Mouse (Mus musculus): Measurements from ENCODE around the gene Slc25a42. TPM values are rescaled to one million over a fixed set of nuclear protein-coding genes. Genes with fewer than 3 reads are reported as not detected.
"Not testable (repeated sequence)": the region's sequence is repeated elsewhere in the genome, so short reads cannot be mapped to it uniquely, and the experiment has no call there.

The Slc25a42 gene
- polyA plus RNA-seq, 1 experiment from 2014 or later, result 5.8 TPM

DNA sequence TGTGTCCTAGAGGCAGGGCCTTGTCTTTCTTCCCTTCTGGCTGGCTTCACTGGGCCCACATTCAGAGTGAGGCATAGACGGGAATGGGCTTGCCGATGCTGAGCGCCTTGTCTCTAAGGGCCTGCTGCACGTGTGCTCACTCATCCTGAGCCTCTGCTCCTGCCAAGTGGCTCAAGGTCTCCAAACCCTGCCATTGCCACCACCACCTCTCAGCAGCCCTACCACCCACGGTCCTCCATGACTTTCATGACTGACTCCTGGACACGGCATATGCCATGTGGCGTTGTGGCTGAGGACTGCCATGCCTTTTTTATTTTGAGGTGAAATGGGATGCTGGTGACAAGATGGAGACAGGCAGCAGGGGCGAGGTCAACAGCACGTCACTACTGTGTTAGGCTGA, 18.7 kb upstream of the Slc25a42 start:
- no peak for ATAC-seq (ENCODE audit: insufficient number of reproducible peaks, low FRiP score, low TSS enrichment, low read depth)
- Histone ChIP-seq H3K4me1 (peaks cover 14% of the 10 kb centered on the region), H3K9ac (no peak overlapping the region), H3K4me2 (no peak overlapping the region), H3K27me3 (no peaks in the 10 kb centered on the region), H3K27ac (no peak overlapping the region), H3K4me3 (no peak overlapping the region), H3K9me3 (no peaks in the 10 kb centered on the region), H3K36me3 (peaks cover 37% of the 10 kb centered on the region)
- WGBS, result 91% methylated on average over 9 of the region's 9 CpGs

DNA sequence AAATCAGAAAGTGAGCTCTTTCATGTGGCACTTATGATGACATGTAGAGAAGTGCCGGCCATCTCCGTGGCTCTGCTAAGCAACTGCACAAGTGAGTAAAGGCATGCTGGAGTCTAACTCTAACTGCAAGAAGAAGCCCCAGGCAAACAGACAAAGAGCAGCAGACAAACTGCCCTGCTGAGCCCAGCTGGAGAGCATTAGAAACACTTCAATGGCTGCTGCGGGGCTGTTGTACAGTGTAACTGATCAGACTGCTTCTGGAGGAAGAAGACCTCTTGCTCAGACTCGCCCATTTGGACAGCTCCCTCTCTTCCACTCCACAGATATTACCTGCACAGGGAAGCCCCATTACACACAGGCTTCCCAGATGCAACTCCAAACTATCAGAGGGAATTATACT, 15.9 kb upstream of the Slc25a42 start:
- no peak overlapping the region for H3K9ac ChIP-seq
- WGBS, result 66% methylated on average over 4 of the region's 4 CpGs
- no peak overlapping the region for H3K4me3 ChIP-seq
- H3K27ac ChIP-seq, result no peak overlapping the region
- no peaks in the 10 kb centered on the region; the same call in 1 of the 2 replicates for H3K4me1 ChIP-seq
- no peaks in the 10 kb centered on the region for H3K9me3 ChIP-seq
- ATAC-seq (ENCODE audit: insufficient number of reproducible peaks, low FRiP score, low TSS enrichment, low read depth), result no peak
- H3K36me3 ChIP-seq, result peaks cover 66% of the 10 kb centered on the region
- no peak overlapping the region for H3K4me2 ChIP-seq
- no peaks in the 10 kb centered on the region for H3K27me3 ChIP-seq

DNA sequence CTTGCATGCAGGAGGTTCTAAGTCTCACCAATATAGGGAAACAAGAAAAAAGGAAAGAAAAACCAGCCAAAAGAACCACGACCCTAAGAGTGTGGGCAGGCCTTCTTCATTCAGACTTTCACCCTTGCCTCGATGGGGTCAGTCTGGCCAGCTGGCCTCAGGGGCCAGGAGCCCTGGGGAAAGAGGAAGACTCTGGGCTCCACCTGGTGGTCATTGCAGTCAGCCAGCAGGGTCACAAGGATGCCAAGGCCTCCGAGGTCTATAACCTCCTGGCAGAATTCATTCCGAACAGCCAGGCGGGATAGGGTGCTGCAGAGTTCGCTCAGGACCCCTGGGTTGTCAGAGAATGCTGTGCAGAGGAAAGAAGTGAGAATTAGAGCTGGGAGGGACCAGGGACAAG, 11.2 kb upstream of the Slc25a42 start:
- no peak overlapping the region for H3K27ac ChIP-seq
- H3K36me3 ChIP-seq, result peaks cover 53% of the 10 kb centered on the region

DNA sequence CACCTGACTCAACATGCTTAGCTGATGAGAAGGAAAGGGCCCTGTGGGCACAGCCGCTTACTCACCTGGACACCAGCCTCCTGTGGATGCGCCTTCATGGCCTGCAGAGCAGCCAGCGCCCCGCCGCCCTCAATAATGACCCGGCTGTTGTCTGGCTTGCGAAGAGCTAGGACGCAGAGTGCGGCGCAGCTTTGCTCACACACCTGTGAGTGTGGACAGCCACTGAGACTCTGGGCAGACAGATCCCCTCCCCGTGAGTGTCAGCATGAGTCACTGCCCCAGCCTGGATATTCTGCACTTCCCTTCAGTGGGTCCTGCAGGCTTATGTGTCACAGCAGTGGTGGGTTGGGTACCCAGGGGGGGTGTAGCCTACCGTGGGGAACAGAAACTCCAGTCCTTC, 9.9 kb upstream of the Slc25a42 start:
- H3K27me3 ChIP-seq, result no peaks in the 10 kb centered on the region
- 91% methylated on average over 12 of the region's 12 CpGs for WGBS
- no peak overlapping the region for H3K4me3 ChIP-seq
- H3K9ac ChIP-seq, result no peak overlapping the region
- no peak overlapping the region for H3K4me2 ChIP-seq
- no peak for ATAC-seq (ENCODE audit: insufficient number of reproducible peaks, low FRiP score, low TSS enrichment, low read depth)
- H3K9me3 ChIP-seq, result no peaks in the 10 kb centered on the region
- H3K27ac ChIP-seq, result no peak overlapping the region
- peaks cover 47% of the 10 kb centered on the region for H3K36me3 ChIP-seq
- peaks cover 5% of the 10 kb centered on the region; the same call in 1 of the 2 replicates for H3K4me1 ChIP-seq

More for the DNA sequence above, 11.2 kb upstream of the Slc25a42 start:
- 44% methylated on average over 6 of the region's 6 CpGs for WGBS
- Histone ChIP-seq H3K9me3 (no peaks in the 10 kb centered on the region), H3K27me3 (no peaks in the 10 kb centered on the region), H3K4me1 (peaks cover 5% of the 10 kb centered on the region; the same call in 1 of the 2 replicates), H3K4me3 (no peak overlapping the region), H3K4me2 (no peak overlapping the region), H3K9ac (no peak overlapping the region)
- no peak for ATAC-seq (ENCODE audit: insufficient number of reproducible peaks, low FRiP score, low TSS enrichment, low read depth)

DNA sequence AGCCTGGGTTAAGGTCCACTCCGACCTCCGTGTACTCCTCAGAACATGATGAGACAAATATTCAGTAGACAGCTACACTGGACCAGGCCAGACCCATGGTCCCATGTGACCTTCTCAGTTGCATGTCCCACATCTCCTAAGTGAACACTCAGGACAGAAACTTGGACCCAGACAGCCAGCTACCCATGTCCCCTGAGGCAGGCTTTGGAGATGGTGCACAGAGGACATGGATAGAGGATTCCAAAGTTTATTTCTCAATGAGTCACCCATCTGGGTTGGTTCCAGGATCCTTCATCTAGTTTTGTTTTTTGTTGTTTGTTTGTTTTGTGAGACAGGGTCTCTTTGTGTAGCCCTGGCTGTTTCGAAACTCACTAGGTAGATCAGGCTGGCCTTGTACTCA, 8.8 kb upstream of the Slc25a42 start:
- Histone ChIP-seq H3K4me2 (no peak overlapping the region), H3K9me3 (no peaks in the 10 kb centered on the region), H3K27ac (no peak overlapping the region), H3K27me3 (no peaks in the 10 kb centered on the region), H3K9ac (no peak overlapping the region), H3K4me1 (peaks cover 5% of the 10 kb centered on the region; the same call in 1 of the 2 replicates), H3K4me3 (no peak overlapping the region), H3K36me3 (peaks cover 47% of the 10 kb centered on the region)
- ATAC-seq (ENCODE audit: insufficient number of reproducible peaks, low FRiP score, low TSS enrichment, low read depth), result no peak
- 91% methylated on average over 3 of the region's 3 CpGs for WGBS

DNA sequence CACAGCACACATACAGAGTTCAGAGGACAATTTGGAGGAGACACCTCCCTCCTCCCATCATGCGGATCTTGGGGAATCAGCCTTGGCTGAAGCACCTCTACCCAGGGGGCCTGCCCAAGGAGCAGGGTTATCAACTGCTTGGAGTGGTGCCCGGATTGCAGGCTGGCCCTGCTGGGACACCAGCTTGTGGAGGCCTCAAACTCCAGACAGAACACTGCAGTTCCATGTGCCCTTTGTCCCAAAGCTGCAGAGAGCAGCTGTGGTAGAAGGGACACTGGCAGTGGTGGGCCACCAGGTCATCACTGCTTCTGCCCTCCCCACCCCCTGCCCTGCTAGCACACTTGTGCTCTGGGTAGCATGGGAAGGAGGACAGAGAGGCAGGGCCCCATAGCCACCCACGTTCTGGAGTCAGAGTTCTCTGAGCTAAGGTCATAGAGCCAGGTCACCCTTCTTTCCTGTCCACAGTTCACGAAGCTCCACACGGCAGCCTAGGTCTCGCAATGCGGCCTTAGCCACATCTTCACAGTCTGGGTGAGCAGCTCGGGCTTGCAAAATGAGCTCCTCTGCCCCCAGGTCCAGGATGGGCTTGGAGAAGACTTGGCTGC, 8.2 kb upstream of the Slc25a42 start:
- Histone ChIP-seq H3K4me3 (no peak overlapping the region), H3K9ac (no peak overlapping the region), H3K36me3 (peaks cover 42% of the 10 kb centered on the region), H3K27ac (no peak overlapping the region), H3K9me3 (no peaks in the 10 kb centered on the region), H3K4me2 (no peak overlapping the region), H3K27me3 (no peaks in the 10 kb centered on the region), H3K4me1 (peaks cover 5% of the 10 kb centered on the region; the same call in 1 of the 2 replicates)
- no peak for ATAC-seq (ENCODE audit: insufficient number of reproducible peaks, low FRiP score, low TSS enrichment, low read depth)
- 75% methylated on average over 8 of the region's 8 CpGs for WGBS

DNA sequence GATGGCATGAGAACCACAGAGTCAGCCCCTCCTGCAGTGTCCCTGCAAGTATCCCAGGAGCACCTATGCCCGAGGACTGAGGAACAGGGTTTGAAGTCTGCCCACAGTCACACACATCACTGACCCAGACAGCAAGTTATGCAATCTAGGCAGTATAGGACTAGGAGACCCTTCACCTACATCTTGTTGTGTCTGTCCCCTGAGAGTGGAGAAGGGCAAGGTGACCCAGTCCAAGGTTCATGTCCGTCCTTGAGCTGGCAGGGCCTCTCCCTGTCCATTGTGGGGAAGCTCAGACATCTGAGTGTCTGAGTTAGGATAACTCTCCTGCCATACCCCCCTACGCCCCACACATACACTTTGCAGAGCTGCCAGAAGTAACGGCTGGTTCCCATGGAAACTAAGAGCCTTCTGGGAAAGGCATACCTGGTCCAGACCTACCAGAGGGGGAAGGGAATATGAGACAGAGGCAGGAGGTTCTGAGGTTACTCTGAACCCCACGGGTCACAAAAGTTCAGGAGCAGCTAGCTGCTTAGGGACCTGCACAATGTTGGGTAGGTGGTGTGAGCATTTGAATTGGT, 7.1 kb upstream of the Slc25a42 start:
- 45% methylated on average over 5 of the region's 5 CpGs for WGBS
- Histone ChIP-seq H3K27me3 (no peaks in the 10 kb centered on the region), H3K9me3 (no peaks in the 10 kb centered on the region), H3K4me3 (no peak overlapping the region), H3K27ac (no peak overlapping the region), H3K4me1 (peaks cover 5% of the 10 kb centered on the region; the same call in 1 of the 2 replicates), H3K36me3 (peaks cover 30% of the 10 kb centered on the region), H3K9ac (no peak overlapping the region), H3K4me2 (no peak overlapping the region)
- no peak for ATAC-seq (ENCODE audit: insufficient number of reproducible peaks, low FRiP score, low TSS enrichment, low read depth)

DNA sequence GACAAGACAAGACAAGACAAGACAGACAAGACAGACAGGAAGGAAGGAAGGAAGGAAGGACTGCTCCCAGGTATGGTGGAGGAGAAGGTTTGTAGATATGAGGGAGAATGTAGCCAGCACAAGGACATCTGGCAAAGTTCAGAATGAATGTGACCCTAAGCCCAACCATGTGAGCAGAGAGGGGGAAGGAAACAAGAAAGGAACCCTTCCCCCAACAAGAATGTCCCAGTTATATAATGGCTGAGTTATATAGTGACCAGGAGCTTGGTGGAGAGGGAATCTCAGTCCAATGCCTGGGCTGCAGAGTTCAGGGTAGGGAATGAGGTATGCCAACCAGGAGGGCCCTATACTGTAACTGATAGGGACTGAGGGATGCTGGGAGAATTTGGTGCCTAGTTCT, 5.3 kb upstream of the Slc25a42 start:
- Histone ChIP-seq H3K4me2 (no peak overlapping the region), H3K36me3 (peaks cover 13% of the 10 kb centered on the region), H3K9ac (no peak overlapping the region), H3K4me1 (peaks cover 10% of the 10 kb centered on the region; the same call in 1 of the 2 replicates), H3K9me3 (no peaks in the 10 kb centered on the region), H3K27ac (no peak overlapping the region), H3K27me3 (no peaks in the 10 kb centered on the region), H3K4me3 (no peak overlapping the region)
- no peak for ATAC-seq (ENCODE audit: insufficient number of reproducible peaks, low FRiP score, low TSS enrichment, low read depth)

DNA sequence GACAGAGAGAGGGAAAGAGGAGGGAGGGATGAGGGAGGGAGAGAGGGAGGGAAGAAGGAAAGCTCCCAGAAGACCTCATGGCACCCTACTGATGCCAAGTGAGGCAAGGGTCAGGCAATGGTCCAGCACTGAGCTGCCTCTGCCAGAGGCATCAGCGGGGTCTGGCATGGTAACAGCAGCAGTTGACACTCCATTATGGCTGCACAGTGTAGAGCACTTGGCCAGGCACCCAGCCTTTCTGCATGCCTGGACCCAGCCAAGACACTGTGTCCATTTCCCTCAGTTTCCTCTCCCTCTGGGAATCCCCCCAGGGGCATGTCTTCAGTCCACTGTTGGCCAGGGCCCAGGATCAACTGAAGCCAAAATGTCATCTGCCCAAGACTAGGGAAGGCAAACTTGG, 4.5 kb upstream of the Slc25a42 start:
- Histone ChIP-seq H3K9me3 (no peaks in the 10 kb centered on the region), H3K9ac (no peak overlapping the region), H3K27ac (no peak overlapping the region), H3K27me3 (no peaks in the 10 kb centered on the region), H3K36me3 (peaks cover 5% of the 10 kb centered on the region; the same call in 1 of the 2 replicates), H3K4me3 (no peak overlapping the region), H3K4me2 (no peak overlapping the region), H3K4me1 (peaks cover 13% of the 10 kb centered on the region; the same call in 1 of the 2 replicates)
- no peak for ATAC-seq (ENCODE audit: insufficient number of reproducible peaks, low FRiP score, low TSS enrichment, low read depth)
- 53% methylated on average over 1 of the region's 1 CpGs for WGBS

DNA sequence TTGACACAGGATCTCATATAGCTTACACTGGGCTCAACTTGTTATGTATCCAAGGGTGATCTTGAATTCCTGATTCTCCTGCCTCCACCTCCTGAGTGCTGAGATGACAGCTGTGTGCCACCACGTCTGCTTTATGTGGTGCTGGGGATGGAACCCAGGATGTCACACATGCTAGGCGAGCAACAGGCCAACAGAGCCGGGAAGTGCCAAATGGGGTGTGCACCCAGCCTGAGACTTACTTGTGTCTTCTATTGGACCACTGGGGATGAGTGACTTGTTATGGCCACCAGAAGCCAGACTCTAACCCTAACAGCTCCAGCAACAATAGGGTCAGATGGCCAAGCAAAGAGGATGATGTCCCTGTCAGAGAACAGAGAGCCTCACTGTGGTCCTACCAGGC, 4.1 kb upstream of the Slc25a42 start:
- H3K4me1 ChIP-seq, result peaks cover 15% of the 10 kb centered on the region; the same call in 1 of the 2 replicates
- not testable (repeated sequence) for ATAC-seq (ENCODE audit: insufficient number of reproducible peaks, low FRiP score, low TSS enrichment, low read depth); H3K27me3 ChIP-seq; H3K4me3 ChIP-seq; H3K27ac ChIP-seq; H3K9ac ChIP-seq; H3K4me2 ChIP-seq; H3K9me3 ChIP-seq; H3K36me3 ChIP-seq
- WGBS, result 60% methylated on average over 3 of the region's 3 CpGs

DNA sequence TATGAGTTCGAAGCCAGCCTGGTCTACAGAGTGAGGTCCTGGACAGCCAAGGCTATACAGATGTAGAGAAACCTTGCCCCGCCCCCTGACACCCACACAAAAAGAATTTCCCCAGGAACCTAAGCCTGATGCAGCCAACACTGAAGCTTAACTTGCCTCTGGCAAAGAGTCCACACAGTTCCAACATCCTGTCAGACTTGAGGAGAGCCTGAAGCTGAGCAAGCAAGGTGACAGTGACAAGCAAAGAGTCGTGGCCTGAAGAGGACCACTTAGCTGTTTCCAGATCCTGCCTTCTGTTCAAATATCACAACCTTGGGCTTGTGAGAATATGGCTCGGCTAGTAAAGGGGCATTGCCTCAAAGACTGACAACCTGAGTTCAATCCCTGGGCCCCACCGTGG, 3.0 kb upstream of the Slc25a42 start:
- Histone ChIP-seq H3K4me2 (no peak overlapping the region), H3K9ac (no peak overlapping the region), H3K4me1 (peaks cover 22% of the 10 kb centered on the region), H3K27me3 (no peaks in the 10 kb centered on the region), H3K4me3 (no peak overlapping the region), H3K27ac (no peak overlapping the region), H3K36me3 (no peaks in the 10 kb centered on the region), H3K9me3 (no peaks in the 10 kb centered on the region)
- 76% methylated on average over 5 of the region's 5 CpGs for WGBS
- ATAC-seq (ENCODE audit: insufficient number of reproducible peaks, low FRiP score, low TSS enrichment, low read depth), result no peak

DNA sequence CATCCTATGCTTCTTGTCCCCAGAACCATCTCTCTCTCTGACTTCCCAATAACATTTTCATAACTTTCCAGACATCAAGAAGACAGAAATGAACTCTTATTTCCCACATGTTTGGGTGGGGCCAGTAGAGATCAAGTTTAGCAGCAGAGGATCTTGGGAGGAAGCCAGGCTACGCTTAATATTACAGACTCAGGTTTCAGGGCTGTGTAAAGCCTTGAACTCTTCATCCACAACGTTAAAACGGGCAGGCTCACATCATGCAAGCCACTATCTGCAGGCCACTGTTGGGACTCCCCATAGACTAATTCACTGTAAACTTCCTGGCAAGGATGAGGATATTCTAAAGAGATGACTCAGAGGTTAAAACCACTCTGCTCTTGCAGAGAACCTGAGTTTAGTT, 2.3 kb upstream of the Slc25a42 start:
- no peak overlapping the region for H3K9ac ChIP-seq
- H3K36me3 ChIP-seq, result no peaks in the 10 kb centered on the region
- H3K4me3 ChIP-seq, result no peak overlapping the region
- no peaks in the 10 kb centered on the region for H3K27me3 ChIP-seq
- H3K4me1 ChIP-seq, result peaks cover 20% of the 10 kb centered on the region
- H3K4me2 ChIP-seq, result no peak overlapping the region
- WGBS, result 59% methylated on average over 3 of the region's 3 CpGs
- no peak overlapping the region for H3K27ac ChIP-seq
- H3K9me3 ChIP-seq, result no peaks in the 10 kb centered on the region
- no peak for ATAC-seq (ENCODE audit: insufficient number of reproducible peaks, low FRiP score, low TSS enrichment, low read depth)
